In genomic region chr13:88822332-88822895, GRCm38 (mm10) we compare ENCODE assay signal across 9 mouse cellular contexts. TPM values are rescaled to one million over a fixed set of nuclear protein-coding genes. Genes with fewer than 3 reads are reported as not detected.
A peak's percentile ranks its signal among the peaks of the same experiment; 100 is the strongest.
DNase-seq lines count a peak whose midpoint lies in the region; ATAC-seq lines count a peak whose summit lies in the region.
"Had no signal": no experiment of that assay in that cellular context is flagged by ENCODE, and none has a peak within 500 bp of the region (broad histone marks: within the 10 kb centered on the region; RNA-seq: fewer than 3 reads in every experiment).

No protein-coding gene starts in this region.

- no peaks in the 10 kb centered on the region for H3K9me3 ChIP-seq in embryonic facial prominence, embryonic 12.5 days
- H3K9me3 ChIP-seq in intestine, embryonic 16.5 days (ENCODE audit: control insufficient read depth, low read length) = no peaks in the 10 kb centered on the region
- no peaks in the 10 kb centered on the region for H3K9me3 ChIP-seq in neural tube, embryonic 12.5 days

- H3K9ac ChIP-seq in embryonic facial prominence, embryonic 12.5 days = peak overlapping the region; percentile 75
- H3K9ac ChIP-seq in intestine, embryonic 16.5 days (ENCODE audit: low read depth, low read length) = peak overlapping the region; percentile 80
- peak overlapping the region; percentile 75 for H3K9ac ChIP-seq in neural tube, embryonic 12.5 days

- 5% methylated on average over 10 of the region's 10 CpGs for WGBS in embryonic facial prominence, embryonic 12.5 days
- 19% methylated on average over 10 of the region's 10 CpGs for WGBS in intestine, embryonic 16.5 days
- WGBS in neural tube, embryonic 12.5 days = 5% methylated on average over 10 of the region's 10 CpGs

- H3K36me3 ChIP-seq in embryonic facial prominence, embryonic 12.5 days = no peaks in the 10 kb centered on the region
- H3K36me3 ChIP-seq in intestine, embryonic 16.5 days (ENCODE audit: control insufficient read depth, insufficient read depth, low read length) = no peaks in the 10 kb centered on the region
- H3K36me3 ChIP-seq in neural tube, embryonic 12.5 days = no peaks in the 10 kb centered on the region

- peak; percentile 6 to 24 for DNase-seq in left cerebral cortex, adult 18-20 months (ENCODE audit: low spot score in 2 of 2)
- DNase-seq in left cerebral cortex, adult 11 months (ENCODE audit: low spot score) = no peak
- no peak for DNase-seq in kidney, postnatal 10 days
- DNase-seq in thymus, postnatal 10 days (ENCODE audit: low spot score in 2 of 2) = no peak

- peak overlapping the region; percentile 75 for H3K4me2 ChIP-seq in embryonic facial prominence, embryonic 12.5 days (replicated peaks)
- peak overlapping the region; percentile 94 for H3K4me2 ChIP-seq in intestine, embryonic 16.5 days (ENCODE audit: low read depth, low read length)
- H3K4me2 ChIP-seq in neural tube, embryonic 12.5 days (replicated peaks) = peak overlapping the region; percentile 90

- H3K27me3 ChIP-seq in embryonic facial prominence, embryonic 12.5 days = no peaks in the 10 kb centered on the region
- 0 out of 2 replicates have a peak, but pooled peaks cover 3% of the 10 kb centered on the region for H3K27me3 ChIP-seq in intestine, embryonic 16.5 days (replicated peaks; ENCODE audit: control insufficient read depth, insufficient read depth, low read length)
- H3K27me3 ChIP-seq in neural tube, embryonic 12.5 days (replicated peaks) = no peaks in the 10 kb centered on the region

- no peak for ATAC-seq in embryonic facial prominence, embryonic 12.5 days (ENCODE audit: insufficient number of reproducible peaks, insufficient read depth, low FRiP score, low TSS enrichment)
- no peak for ATAC-seq in intestine, embryonic 16.5 days
- ATAC-seq in neural tube, embryonic 12.5 days (ENCODE audit: low FRiP score, low read depth) = no peak
- ATAC-seq in megakaryocyte-erythroid progenitor cell, adult 5-6 weeks (replicated peaks; ENCODE audit: low FRiP score, low TSS enrichment, poor library complexity, severe bottlenecking) = no peak

- peak overlapping the region; percentile 71 for H3K4me3 ChIP-seq in embryonic facial prominence, embryonic 12.5 days
- peak overlapping the region; percentile 74 for H3K4me3 ChIP-seq in intestine, embryonic 16.5 days (ENCODE audit: low read length)
- H3K4me3 ChIP-seq in neural tube, embryonic 12.5 days = peak overlapping the region; percentile 72

- no peak overlapping the region for H3K27ac ChIP-seq in embryonic facial prominence, embryonic 12.5 days
- no peak overlapping the region for H3K27ac ChIP-seq in intestine, embryonic 16.5 days (ENCODE audit: low read length)
- no peak overlapping the region for H3K27ac ChIP-seq in neural tube, embryonic 12.5 days

- H3K4me1 ChIP-seq in embryonic facial prominence, embryonic 12.5 days = 0 out of 2 replicates have a peak, but pooled peaks cover 3% of the 10 kb centered on the region
- H3K4me1 ChIP-seq in intestine, embryonic 16.5 days (ENCODE audit: control insufficient read depth, insufficient read depth, low read length) = peaks cover 11% of the 10 kb centered on the region
- H3K4me1 ChIP-seq in neural tube, embryonic 12.5 days = peaks cover 9% of the 10 kb centered on the region; the same call in 1 of the 2 replicates

RNA-seq across cellular contexts. Expression of gene Edil3, which starts 1.1 kb away (rescaled TPM):
- total RNA-seq in left cerebral cortex, adult 18-20 months (2021) = 10 to 100 TPM; 95.2 to 96.3 TPM
- polyA plus RNA-seq in embryonic facial prominence, embryonic 12.5 days (2016; fragmentation: Nextera tagmentation; extraction: Ambion mirVana) = 20.5 and 22.7 TPM in 2 replicates
- polyA plus RNA-seq in intestine, embryonic 16.5 days (2015; fragmentation: Nextera tagmentation; extraction: Ambion mirVana) = 5.7 and 6.2 TPM in 2 replicates
- 54.8 and 61.1 TPM in 2 replicates for polyA plus RNA-seq in neural tube, embryonic 12.5 days (2016; fragmentation: Nextera tagmentation; extraction: Ambion mirVana)
- total RNA-seq in megakaryocyte-erythroid progenitor cell, adult 5-6 weeks (2014; fragmentation: Nextera tagmentation) = not detected in 2 replicates
- not detected in 2 replicates for total RNA-seq in megakaryocyte-erythroid progenitor cell, adult 5-6 weeks (2017)
- polyA plus RNA-seq: liver, adult 2 months had no signal

Comparison
In these comparisons a context has a peak if more than half of its experiments do, and no peak if none do; other contexts are left out.
1. DNase-seq: peak in left cerebral cortex, adult 18-20 months (2 of 2); none in left cerebral cortex, adult 11 months (single experiment), kidney, postnatal 10 days (single experiment) and thymus, postnatal 10 days (0 of 2).
2. Peak in every context shown above with its lines, with median percentiles within 50 percentile points of each other: H3K4me2 ChIP-seq, H3K4me3 ChIP-seq and H3K9ac ChIP-seq.